Mouse (Mus musculus) bone marrow macrophage, adult 2 months (primary cell): ENCODE measurements at regions not wholly inside any gene's neighbourhood (a gene's known extent, or its start where the extent isn't known, plus 50 kb on each side); places are given as distances from the start of the nearest gene placed in this dataset.

Experiments used
- H3K27ac ChIP-seq: 2 replicates; pipeline ENCODE4 v1.5.1; 2012; ENCODE audit warnings: low read depth, low read length; ENCODE audit not compliant: insufficient read depth
- H3K4me1 ChIP-seq: 2 replicates; pipeline ENCODE4 v1.6.1; 2012; ENCODE audit warnings: low read length; ENCODE audit not compliant: control insufficient read depth, insufficient read depth
- H3K4me3 ChIP-seq: 2 replicates; pipeline ENCODE4 v1.5.1; 2012; ENCODE audit warnings: mild to moderate bottlenecking, low read length, moderate library complexity; ENCODE audit not compliant: insufficient read depth
- CTCF ChIP-seq: IDR thresholded peaks from 2 replicates; pipeline ENCODE4 v1.5.1; 2012; ENCODE audit warnings: low read depth, mild to moderate bottlenecking, low read length, moderate library complexity
- POLR2A ChIP-seq: IDR thresholded peaks from 2 replicates; pipeline ENCODE4 v1.6.1; 2012; ENCODE audit warnings: mild to moderate bottlenecking, low read depth, low read length, borderline replicate concordance

- Histone ChIP-seq H3K27ac (no peak overlapping the region), H3K4me3 (peak overlapping the region; percentile 35), H3K4me1 (no peaks in the 10 kb centered on the region)
- no peak for TF ChIP-seq CTCF
- no peak for TF ChIP-seq POLR2A
These were observed 529.2 kb upstream of the Adgrl2 start for GRCm38 (mm10) chr3:149519575-149519929.

DNA sequence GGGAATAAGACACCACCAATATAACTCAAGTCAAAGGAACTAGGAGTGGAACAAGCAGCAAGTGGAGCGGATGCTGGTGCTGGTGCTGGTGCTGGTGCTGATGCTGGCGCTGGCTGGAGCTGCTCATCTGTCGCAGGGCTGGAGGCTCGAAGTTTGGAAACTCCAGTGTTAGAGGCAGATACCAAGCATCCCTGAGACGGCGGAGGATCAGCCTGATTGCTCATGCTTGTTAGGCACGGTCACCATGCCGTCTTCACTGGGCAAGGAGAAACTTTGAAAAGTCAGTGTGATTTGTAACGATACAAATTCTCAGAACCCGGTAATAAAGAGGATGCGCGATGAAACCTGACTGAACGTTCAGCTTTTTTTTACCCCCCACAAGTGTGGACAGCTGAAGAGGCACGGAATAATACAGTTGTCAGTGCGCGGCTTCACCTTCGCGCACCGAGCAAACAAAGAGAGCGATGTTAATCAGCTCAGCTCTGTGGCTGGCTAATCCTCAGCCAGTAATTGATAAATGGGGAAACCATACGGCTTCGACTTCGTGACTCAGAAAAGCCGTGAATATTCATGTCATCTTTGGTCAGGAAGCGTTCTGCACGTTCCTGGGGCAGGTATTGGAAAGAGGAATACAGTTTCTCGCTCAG, 528.7 kb upstream of the Adgrl2 start:
- Histone ChIP-seq H3K4me3 (peak overlapping the region; percentile 35), H3K4me1 (no peaks in the 10 kb centered on the region), H3K27ac (no peak overlapping the region)
- no peak for TF ChIP-seq POLR2A
- TF ChIP-seq CTCF = no peak

GRCm38 (mm10) chr3:149517537-149517936, 527.2 kb upstream of the Adgrl2 start:
- TF ChIP-seq CTCF (no peak), POLR2A (no peak)
- Histone ChIP-seq H3K4me3 (no peak overlapping the region), H3K27ac (no peak overlapping the region)

GRCm38 (mm10) chr3:149509178-149509577, 518.8 kb upstream of the Adgrl2 start:
- TF ChIP-seq CTCF (no peak), POLR2A (no peak)
- no peaks in the 10 kb centered on the region for H3K4me1 ChIP-seq
- H3K4me3 ChIP-seq = no peak overlapping the region
- no peak overlapping the region for H3K27ac ChIP-seq

More at GRCm38 (mm10) chr3:149517537-149517936, 527.2 kb upstream of the Adgrl2 start:
- H3K4me1 ChIP-seq = no peaks in the 10 kb centered on the region

DNA sequence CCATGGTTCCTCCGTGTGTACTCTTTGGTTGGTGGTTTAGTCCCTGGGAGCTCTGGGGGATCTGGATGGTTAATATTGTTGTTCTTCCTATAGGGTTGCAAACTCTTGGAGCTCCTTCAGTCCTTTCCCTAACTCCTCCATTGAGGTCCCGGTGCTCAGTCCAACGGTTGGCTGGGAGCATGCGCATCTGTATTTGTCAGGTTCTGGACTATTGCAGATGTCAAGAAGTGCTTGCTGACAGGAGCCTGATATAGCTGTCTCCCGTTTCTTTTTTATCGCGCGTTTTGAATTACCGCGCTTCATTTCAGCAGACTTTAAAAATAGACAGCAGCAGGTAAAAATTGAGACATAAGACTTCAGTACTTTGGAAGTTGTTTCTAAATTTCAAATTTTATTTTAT, 518.3 kb upstream of the Adgrl2 start:
- no peaks in the 10 kb centered on the region for H3K4me1 ChIP-seq
- TF ChIP-seq POLR2A (no peak), CTCF (no peak)
- H3K4me3 ChIP-seq = no peak overlapping the region
- H3K27ac ChIP-seq = no peak overlapping the region

DNA sequence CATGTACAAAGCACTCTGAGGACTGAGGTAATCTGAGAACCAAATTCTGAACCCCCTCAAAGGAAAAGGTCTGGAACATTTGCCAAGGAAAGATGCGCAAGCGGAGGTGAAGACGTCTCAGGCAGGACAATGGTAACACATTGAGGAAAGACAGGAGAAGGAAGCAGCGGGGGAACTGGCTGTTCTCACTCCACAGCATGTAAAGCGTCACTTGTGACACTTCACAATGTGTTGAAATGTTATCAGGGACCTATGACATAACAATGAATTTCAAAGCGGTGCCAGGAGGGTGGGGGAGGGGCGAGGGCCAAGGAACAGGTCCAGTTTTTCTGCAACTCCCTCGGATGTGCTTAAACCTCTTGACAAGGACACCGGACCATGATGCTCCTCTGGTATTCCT, 515.3 kb upstream of the Adgrl2 start:
- no peak for TF ChIP-seq CTCF
- no peak for TF ChIP-seq POLR2A
- Histone ChIP-seq H3K4me3 (no peak overlapping the region), H3K27ac (no peak overlapping the region), H3K4me1 (no peaks in the 10 kb centered on the region)

- H3K27ac ChIP-seq = no peak overlapping the region
These were observed 513.6 kb upstream of the Adgrl2 start for GRCm38 (mm10) chr3:149503992-149504391.

GRCm38 (mm10) chr3:149500130-149500529, 509.8 kb upstream of the Adgrl2 start:
- TF ChIP-seq CTCF (no peak), POLR2A (no peak)
- Histone ChIP-seq H3K4me1 (no peaks in the 10 kb centered on the region), H3K27ac (no peak overlapping the region), H3K4me3 (no peak overlapping the region)

More at GRCm38 (mm10) chr3:149503992-149504391, 513.6 kb upstream of the Adgrl2 start:
- TF ChIP-seq CTCF = no peak
- TF ChIP-seq POLR2A = no peak
- Histone ChIP-seq H3K4me3 (no peak overlapping the region), H3K4me1 (no peaks in the 10 kb centered on the region)

DNA sequence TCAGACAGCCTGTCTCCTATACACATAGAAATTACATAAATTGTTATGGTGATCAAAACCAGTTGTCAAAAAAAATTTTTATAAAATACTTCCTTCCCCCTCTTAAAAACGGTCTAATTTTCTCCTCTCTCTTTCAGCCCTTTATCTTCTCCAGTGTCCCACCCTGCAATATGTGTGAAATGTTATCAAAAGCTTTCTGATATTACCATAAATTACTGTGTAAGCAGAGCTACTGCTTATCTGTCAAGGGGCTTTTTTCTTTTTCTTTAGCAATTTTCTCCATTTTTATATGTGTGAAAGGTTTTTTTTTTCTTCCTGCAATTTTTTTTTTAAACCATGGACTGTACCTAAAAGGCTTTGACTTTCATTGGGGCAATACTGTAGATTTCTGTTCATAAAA, 508.4 kb upstream of the Adgrl2 start:
- no peak overlapping the region for H3K4me3 ChIP-seq
- no peak for TF ChIP-seq POLR2A
- TF ChIP-seq CTCF = no peak

DNA sequence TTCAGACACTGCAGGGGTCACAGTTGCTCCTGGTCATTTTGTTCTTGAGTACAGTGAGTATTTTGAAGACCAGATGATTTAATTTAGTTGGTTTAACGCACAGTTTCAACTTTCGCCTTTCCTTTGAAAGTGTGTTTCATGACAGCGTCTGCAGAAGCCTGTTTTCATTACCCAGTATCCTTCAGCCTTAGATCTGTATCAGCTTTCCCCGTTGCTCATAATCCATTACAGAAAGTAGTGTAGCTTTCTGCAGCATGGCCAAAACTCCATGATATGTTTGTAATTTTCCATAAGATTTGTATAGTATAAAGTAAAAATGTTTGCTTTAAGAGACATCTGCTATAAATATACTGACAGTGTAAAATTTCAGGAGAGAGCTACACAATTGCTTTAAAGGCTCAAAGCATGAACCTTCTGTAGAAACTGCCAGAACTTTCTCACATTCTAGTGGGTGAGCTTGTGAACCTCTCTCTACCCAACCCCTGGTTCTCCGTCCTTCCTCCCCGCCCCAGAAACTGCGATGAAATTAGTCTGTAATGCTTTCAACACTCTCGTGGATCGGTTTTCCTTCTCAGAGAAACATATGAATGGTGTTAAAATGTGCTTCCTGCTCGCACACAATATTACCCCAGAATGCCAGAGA, 506.6 kb upstream of the Adgrl2 start:
- no peaks in the 10 kb centered on the region for H3K4me1 ChIP-seq
- H3K27ac ChIP-seq = no peak overlapping the region
- no peak overlapping the region for H3K4me3 ChIP-seq
- TF ChIP-seq CTCF = no peak
- TF ChIP-seq POLR2A = no peak

More for the DNA sequence above, 508.4 kb upstream of the Adgrl2 start:
- Histone ChIP-seq H3K4me1 (no peaks in the 10 kb centered on the region), H3K27ac (no peak overlapping the region)

DNA sequence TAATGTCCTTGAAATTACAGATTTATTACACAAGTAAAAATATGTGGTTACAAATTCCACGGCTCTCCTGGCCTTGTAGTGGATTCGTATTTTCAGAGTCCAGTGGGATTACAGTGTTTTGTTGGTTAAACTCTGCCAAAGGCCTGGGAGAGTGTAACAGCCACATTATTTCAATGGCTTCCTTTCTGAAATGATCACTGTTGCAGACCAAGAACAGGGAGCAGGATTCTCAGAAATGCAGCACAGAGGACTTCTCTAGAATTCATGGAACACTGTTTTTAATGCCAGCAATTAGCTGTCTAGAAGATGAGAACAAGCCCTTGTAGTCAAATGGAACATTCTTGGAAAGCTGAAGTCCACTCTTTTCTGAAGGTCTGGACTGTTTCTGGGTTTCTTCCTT, 505.8 kb upstream of the Adgrl2 start:
- Histone ChIP-seq H3K4me3 (no peak overlapping the region), H3K27ac (no peak overlapping the region), H3K4me1 (no peaks in the 10 kb centered on the region)
- TF ChIP-seq CTCF (no peak), POLR2A (no peak)
